Mouse (Mus musculus): ENCODE results near the gene Pkn1. TPM values are rescaled to one million over a fixed set of nuclear protein-coding genes. Genes with fewer than 3 reads are reported as not detected.
A peak's percentile ranks its signal among the peaks of the same experiment; 100 is the strongest.

Pkn1 gene
- polyA plus RNA-seq, 1 experiment from 2014 or later = 22.7 TPM

- H3K4me3 ChIP-seq (ENCODE audit: control insufficient read depth in 1 of 2, insufficient read depth in 1 of 2, low read depth in 1 of 2, low read length in 2 of 2) = no peak overlapping the region
- 87% methylated on average over 3 of the region's 3 CpGs for WGBS
- peaks cover 7% of the 10 kb centered on the region; the same call in 1 of the 2 replicates for H3K27me3 ChIP-seq (ENCODE audit: control insufficient read depth, insufficient read depth, low read length)
- no peak overlapping the region for H3K4me2 ChIP-seq (ENCODE audit: low read length)
- no peak for ATAC-seq (ENCODE audit: insufficient number of reproducible peaks, insufficient read depth, low FRiP score, low read depth)
- H3K4me1 ChIP-seq (ENCODE audit: control insufficient read depth in 2 of 2, insufficient read depth in 2 of 2, low read length in 2 of 2) = peaks cover 29 to 40% of the 10 kb centered on the region in 2 experiments
- H3K9me3 ChIP-seq (ENCODE audit: control insufficient read depth, low read length) = no peaks in the 10 kb centered on the region
- H3K9ac ChIP-seq (ENCODE audit: low read length) = 0 out of 2 replicates have a peak overlapping the region, but pooled peaks have one; percentile 28
- peaks cover 50% of the 10 kb centered on the region for H3K36me3 ChIP-seq (ENCODE audit: control insufficient read depth, insufficient read depth, low read length)
- H3K27ac ChIP-seq (replicated peaks in 1 of 2; ENCODE audit: control insufficient read depth in 1 of 2, insufficient read depth in 1 of 2, low read depth in 2 of 2, low read length in 2 of 2) = no peak overlapping the region
Observed at GRCm38 (mm10) chr8:83666866-83667234, 32.1 kb downstream of the Pkn1 start.

GRCm38 (mm10) chr8:83665969-83666865, 32.8 kb downstream of the Pkn1 start, which contains the start of gene Ptger1:
Gene Ptger1, plus strand, starts transcription at chr8:83666678.
- 25% methylated on average over 14 of the region's 14 CpGs for WGBS
- peaks cover 7% of the 10 kb centered on the region; the same call in 1 of the 2 replicates for H3K27me3 ChIP-seq (ENCODE audit: control insufficient read depth, insufficient read depth, low read length)
- no peak within 1 kb of the TSS for H3K4me3 ChIP-seq (ENCODE audit: control insufficient read depth in 1 of 2, insufficient read depth in 1 of 2, low read depth in 1 of 2, low read length in 2 of 2)
- H3K4me2 ChIP-seq (ENCODE audit: low read length) = no peak within 1 kb of the TSS
- H3K9ac ChIP-seq (ENCODE audit: low read length) = peak within 1 kb of the TSS; percentile 28; the same call in 1 of the 2 replicates
- ATAC-seq (ENCODE audit: insufficient number of reproducible peaks, insufficient read depth, low FRiP score, low read depth) = 0 out of 2 replicates have a peak, but pooled peaks have one; percentile 13
- H3K4me1 ChIP-seq (ENCODE audit: control insufficient read depth in 2 of 2, insufficient read depth in 2 of 2, low read length in 2 of 2) = peaks cover 34 to 46% of the 10 kb centered on the region in 2 experiments
- H3K27ac ChIP-seq (replicated peaks in 1 of 2; ENCODE audit: control insufficient read depth in 1 of 2, insufficient read depth in 1 of 2, low read depth in 2 of 2, low read length in 2 of 2) = 0 out of 4 replicates have a peak within 1 kb of the TSS, but pooled peaks of 1 of the 2 experiments have one; percentile 21
- no peaks in the 10 kb centered on the region for H3K9me3 ChIP-seq (ENCODE audit: control insufficient read depth, low read length)
- peaks cover 44% of the 10 kb centered on the region for H3K36me3 ChIP-seq (ENCODE audit: control insufficient read depth, insufficient read depth, low read length)

GRCm38 (mm10) chr8:83664931-83665625, 33.9 kb downstream of the Pkn1 start:
- Histone ChIP-seq H3K4me2 (ENCODE audit: low read length) (no peak overlapping the region), H3K27me3 (ENCODE audit: control insufficient read depth, insufficient read depth, low read length) (peaks cover 7% of the 10 kb centered on the region; the same call in 1 of the 2 replicates), H3K36me3 (ENCODE audit: control insufficient read depth, insufficient read depth, low read length) (peaks cover 33% of the 10 kb centered on the region), H3K4me3 (ENCODE audit: control insufficient read depth in 1 of 2, insufficient read depth in 1 of 2, low read depth in 1 of 2, low read length in 2 of 2) (no peak overlapping the region), H3K9me3 (ENCODE audit: control insufficient read depth, low read length) (no peaks in the 10 kb centered on the region), H3K4me1 (ENCODE audit: control insufficient read depth in 2 of 2, insufficient read depth in 2 of 2, low read length in 2 of 2) (peaks cover 43 to 58% of the 10 kb centered on the region in 2 experiments), H3K9ac (ENCODE audit: low read length) (no peak overlapping the region), H3K27ac (replicated peaks in 1 of 2; ENCODE audit: control insufficient read depth in 1 of 2, insufficient read depth in 1 of 2, low read depth in 2 of 2, low read length in 2 of 2) (no peak overlapping the region; a peak in 1 of 4 replicates)
- no peak for ATAC-seq (ENCODE audit: insufficient number of reproducible peaks, insufficient read depth, low FRiP score, low read depth)
- 37% methylated on average over 2 of the region's 2 CpGs for WGBS

GRCm38 (mm10) chr8:83664096-83664495, 34.9 kb downstream of the Pkn1 start:
- WGBS = 92% methylated on average over 13 of the region's 13 CpGs

GRCm38 (mm10) chr8:83662421-83662826, 36.6 kb downstream of the Pkn1 start:
- peaks cover 21% of the 10 kb centered on the region for H3K36me3 ChIP-seq (ENCODE audit: control insufficient read depth, insufficient read depth, low read length)
- H3K27me3 ChIP-seq (ENCODE audit: control insufficient read depth, insufficient read depth, low read length) = no peaks in the 10 kb centered on the region; the same call in 1 of the 2 replicates
- no peaks in the 10 kb centered on the region for H3K9me3 ChIP-seq (ENCODE audit: control insufficient read depth, low read length)
- ATAC-seq (ENCODE audit: insufficient number of reproducible peaks, insufficient read depth, low FRiP score, low read depth) = peak; percentile 41
- H3K27ac ChIP-seq (replicated peaks in 1 of 2; ENCODE audit: control insufficient read depth in 1 of 2, insufficient read depth in 1 of 2, low read depth in 2 of 2, low read length in 2 of 2) = peak overlapping the region; percentile 37 to 46; a peak in 2 of 4 replicates
- 0 out of 2 replicates have a peak overlapping the region, but pooled peaks have one; percentile 15 for H3K4me2 ChIP-seq (ENCODE audit: low read length)
- H3K9ac ChIP-seq (ENCODE audit: low read length) = 0 out of 2 replicates have a peak overlapping the region, but pooled peaks have one; percentile 12
- WGBS = 6% methylated on average over 4 of the region's 4 CpGs
- no peak overlapping the region for H3K4me3 ChIP-seq (ENCODE audit: control insufficient read depth in 1 of 2, insufficient read depth in 1 of 2, low read depth in 1 of 2, low read length in 2 of 2)
- peaks cover 30 to 50% of the 10 kb centered on the region in 2 experiments for H3K4me1 ChIP-seq (ENCODE audit: control insufficient read depth in 2 of 2, insufficient read depth in 2 of 2, low read length in 2 of 2)

More at GRCm38 (mm10) chr8:83664096-83664495, 34.9 kb downstream of the Pkn1 start:
- Histone ChIP-seq H3K4me3 (ENCODE audit: control insufficient read depth in 1 of 2, insufficient read depth in 1 of 2, low read depth in 1 of 2, low read length in 2 of 2) (no peak overlapping the region), H3K9me3 (ENCODE audit: control insufficient read depth, low read length) (no peaks in the 10 kb centered on the region), H3K4me2 (ENCODE audit: low read length) (no peak overlapping the region), H3K4me1 (ENCODE audit: control insufficient read depth in 2 of 2, insufficient read depth in 2 of 2, low read length in 2 of 2) (peaks cover 43 to 61% of the 10 kb centered on the region in 2 experiments), H3K36me3 (ENCODE audit: control insufficient read depth, insufficient read depth, low read length) (peaks cover 23% of the 10 kb centered on the region), H3K27ac (replicated peaks in 1 of 2; ENCODE audit: control insufficient read depth in 1 of 2, insufficient read depth in 1 of 2, low read depth in 2 of 2, low read length in 2 of 2) (no peak overlapping the region), H3K9ac (ENCODE audit: low read length) (no peak overlapping the region), H3K27me3 (ENCODE audit: control insufficient read depth, insufficient read depth, low read length) (peaks cover 7% of the 10 kb centered on the region; the same call in 1 of the 2 replicates)
- no peak for ATAC-seq (ENCODE audit: insufficient number of reproducible peaks, insufficient read depth, low FRiP score, low read depth)

- Histone ChIP-seq H3K9ac (ENCODE audit: low read length) (peak overlapping the region; percentile 49), H3K27me3 (ENCODE audit: control insufficient read depth, insufficient read depth, low read length) (no peaks in the 10 kb centered on the region), H3K4me2 (ENCODE audit: low read length) (peak overlapping the region; percentile 50), H3K4me3 (ENCODE audit: control insufficient read depth in 1 of 2, insufficient read depth in 1 of 2, low read depth in 1 of 2, low read length in 2 of 2) (peak overlapping the region; percentile 8 to 10; a peak in 1 of 4 replicates), H3K36me3 (ENCODE audit: control insufficient read depth, insufficient read depth, low read length) (peaks cover 25% of the 10 kb centered on the region), H3K27ac (replicated peaks in 1 of 2; ENCODE audit: control insufficient read depth in 1 of 2, insufficient read depth in 1 of 2, low read depth in 2 of 2, low read length in 2 of 2) (0 out of 4 replicates have a peak overlapping the region, but pooled peaks of 1 of the 2 experiments have one; percentile 6), H3K4me1 (ENCODE audit: control insufficient read depth in 2 of 2, insufficient read depth in 2 of 2, low read length in 2 of 2) (peaks cover 23 to 40% of the 10 kb centered on the region in 2 experiments), H3K9me3 (ENCODE audit: control insufficient read depth, low read length) (no peaks in the 10 kb centered on the region)
- 18% methylated on average over 22 of the region's 22 CpGs for WGBS
- no peak for ATAC-seq (ENCODE audit: insufficient number of reproducible peaks, insufficient read depth, low FRiP score, low read depth)
Observed at GRCm38 (mm10) chr8:83660995-83661680, 37.8 kb downstream of the Pkn1 start.
